Mouse (Mus musculus) sigmoid colon, adult 10 weeks (tissue): ENCODE data around the gene Dnajc19. TPM values are rescaled to one million over a fixed set of nuclear protein-coding genes. Genes with fewer than 3 reads are reported as not detected.

ENCODE experiments used
- polyA plus RNA-seq: library from polyadenylated mRNA; stranded (reverse); fragments of 350-450 nt; fragmentation: Illumina TruSeq; extraction: RNeasy Lipid Tissue Mini Kit (QIAGEN cat#74804); gene quantifications from one replicate; pipeline ENCODE4 v1.2.3, GENCODE M21; 2014; ENCODE audit warnings: low read depth, low replicate concordance

Dnajc19 gene
- polyA plus RNA-seq: 223 TPM

DNA sequence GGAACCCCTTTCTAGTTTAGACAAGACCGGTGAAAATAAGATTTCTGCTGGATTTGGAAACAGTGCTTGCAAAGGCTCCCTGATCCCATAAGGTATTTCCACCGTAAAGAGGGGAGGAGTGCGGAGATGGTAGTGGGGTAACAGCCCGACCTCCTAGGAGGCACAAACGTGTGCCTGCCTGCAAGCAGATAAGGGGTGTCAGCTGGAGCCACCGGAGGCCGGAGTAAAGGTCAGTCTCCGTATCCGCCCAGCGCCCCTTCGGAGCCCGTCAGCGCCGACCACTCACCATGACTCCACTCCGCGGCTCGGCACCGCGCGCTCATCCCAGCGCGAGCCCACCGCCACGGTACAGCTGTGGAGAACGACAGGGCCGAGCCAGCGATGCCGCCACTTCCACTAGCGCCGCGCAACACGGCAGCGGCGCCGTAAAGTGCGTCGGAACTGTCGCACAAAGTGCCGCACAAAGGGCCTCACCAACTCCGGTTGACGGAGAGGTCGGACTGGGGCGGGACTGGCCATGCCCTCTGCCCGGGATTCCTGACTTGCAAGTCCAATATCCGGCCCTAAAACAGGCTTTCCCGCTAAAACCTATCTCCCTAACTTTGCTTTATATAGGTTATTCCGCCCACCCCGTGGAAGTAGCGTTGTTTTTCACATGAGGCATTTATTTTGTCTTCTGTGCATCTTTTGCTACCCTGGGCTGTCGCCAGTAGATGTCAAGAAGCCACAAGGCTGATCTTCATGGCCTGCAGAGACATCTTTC lies at the start of gene Dnajc19:
Gene Dnajc19 (minus strand): TSS at position 422 of the 763 bp plus-strand sequence.

DNA sequence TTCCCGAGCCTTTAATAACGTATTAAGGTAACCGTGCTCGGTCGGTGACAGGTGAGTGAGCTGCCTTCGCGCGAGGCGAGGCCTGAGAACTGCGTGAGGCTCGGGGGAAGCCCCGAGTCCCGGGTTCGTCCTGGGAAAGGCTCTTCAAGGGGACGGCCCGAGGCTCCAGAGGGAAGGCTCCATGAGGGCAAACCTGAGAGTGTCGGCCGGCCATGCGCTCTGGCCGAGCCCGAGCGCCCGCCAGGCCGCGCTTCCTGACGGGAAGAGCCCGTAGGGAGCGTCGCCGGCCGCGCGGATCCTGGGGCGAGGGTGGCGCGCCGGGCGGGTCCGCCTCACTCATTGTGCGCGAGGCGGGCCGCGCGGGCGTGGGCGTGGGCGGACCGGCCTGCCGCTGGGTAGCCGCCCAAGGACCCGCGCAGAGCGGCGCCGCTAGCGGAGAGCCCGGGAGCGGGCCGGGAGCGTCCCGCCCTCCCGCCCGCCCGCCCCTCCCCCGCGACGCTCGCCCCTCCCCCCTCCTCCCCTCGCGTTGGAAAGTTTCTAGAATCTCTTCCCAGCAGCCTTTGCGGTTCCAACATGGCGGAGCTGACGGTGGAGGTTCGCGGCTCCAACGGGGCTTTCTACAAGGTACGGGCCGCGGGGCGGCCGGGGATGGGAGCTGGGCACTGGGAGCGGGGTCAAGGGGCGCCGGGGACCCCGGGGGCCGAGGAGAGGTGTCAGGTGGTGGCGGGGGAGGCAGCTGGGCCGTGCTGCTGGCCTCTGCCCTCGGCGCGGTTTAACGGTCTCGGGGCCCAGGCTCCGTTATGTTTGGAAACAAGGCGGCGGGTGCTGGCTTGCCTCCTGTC lies 61.4 kb downstream of the Dnajc19 start, which contains the start of gene Fxr1:
Gene Fxr1 (plus strand): TSS at position 404 of the 842 bp plus-strand sequence.

Other genes starting within 250 kb of the Dnajc19 start
- gene Ccdc39, start 237.0 kb downstream of the Dnajc19 start, polyA plus RNA-seq: 3.7 TPM
- gene Fxr1, start 61.4 kb downstream of the Dnajc19 start, polyA plus RNA-seq: 145 TPM